Mouse (Mus musculus): ENCODE data around the gene Dgkq. TPM values are rescaled to one million over a fixed set of nuclear protein-coding genes. Genes with fewer than 3 reads are reported as not detected.

The Dgkq gene
- polyA plus RNA-seq (2012; fragmentation: generic; extraction: Trizol) = 4.7 TPM
- long read RNA-seq, experiment 1, full-length matches to known transcripts = 1 of 2 reads
- long read RNA-seq, experiment 1, partial matches to known transcripts = 0 of 2 reads
- long read RNA-seq, experiment 1, other reads (novel, unspliced or antisense) = 1 of 2 reads
- long read RNA-seq, experiment 2, full-length matches to known transcripts = 24 of 38 reads
- long read RNA-seq, experiment 2, partial matches to known transcripts = 1 of 38 reads
- long read RNA-seq, experiment 2, other reads (novel, unspliced or antisense) = 13 of 38 reads

- H3K4me3 ChIP-seq (ENCODE audit: insufficient read depth, poor library complexity, severe bottlenecking) = peak within 1 kb of the TSS; percentile 35
- no peaks in the 10 kb centered on the region for H3K79me2 ChIP-seq (ENCODE audit: control insufficient read depth, insufficient read depth)
- H3ac ChIP-seq (ENCODE audit: control insufficient read depth, insufficient read length, low read depth) = peak within 1 kb of the TSS; percentile 81
- H3K27me3 ChIP-seq (ENCODE audit: control insufficient read depth, insufficient read depth, insufficient read length) = no peaks in the 10 kb centered on the region
- no peaks in the 10 kb centered on the region for H3K79me3 ChIP-seq (ENCODE audit: low read depth)
- H3K36me3 ChIP-seq (ENCODE audit: control insufficient read depth, insufficient read depth) = no peaks in the 10 kb centered on the region
- TF ChIP-seq FOSL1 (IDR thresholded peaks at IDR 0.05; ENCODE audit: insufficient read depth, low read length, poor library complexity, severe bottlenecking) (no peak), CTCF (IDR thresholded peaks at IDR 0.05; ENCODE audit: control insufficient read depth, insufficient read depth, insufficient read length) (peak; percentile 5), MYOG (IDR thresholded peaks at IDR 0.05; ENCODE audit: control insufficient read depth, extremely low read depth, insufficient read length) (no peak), MAX (IDR thresholded peaks at IDR 0.05) (peak; percentile 16), USF1 (IDR thresholded peaks at IDR 0.05; ENCODE audit: low read depth) (peak; percentile 95), CEBPB (IDR thresholded peaks at IDR 0.05; ENCODE audit: low read depth) (no peak), MYOD1 (IDR thresholded peaks at IDR 0.05; ENCODE audit: control insufficient read depth, insufficient read length, low read depth) (no peak)
Observed at GRCm38 (mm10) chr5:108668977-108669936, at the start of gene Dgkq. Gene Dgkq, minus strand, starts transcription at chr5:108669672.

- no peaks in the 10 kb centered on the region for H3K27me3 ChIP-seq (ENCODE audit: control insufficient read depth, insufficient read depth, insufficient read length)
- H3K79me2 ChIP-seq (ENCODE audit: control insufficient read depth, insufficient read depth) = no peaks in the 10 kb centered on the region
- H3ac ChIP-seq (ENCODE audit: control insufficient read depth, insufficient read length, low read depth) = no peak overlapping the region
- H3K36me3 ChIP-seq (ENCODE audit: control insufficient read depth, insufficient read depth) = no peaks in the 10 kb centered on the region
- H3K79me3 ChIP-seq (ENCODE audit: low read depth) = no peaks in the 10 kb centered on the region
- H3K4me3 ChIP-seq (ENCODE audit: insufficient read depth, poor library complexity, severe bottlenecking) = no peak overlapping the region
- TF ChIP-seq CTCF (IDR thresholded peaks at IDR 0.05; ENCODE audit: control insufficient read depth, insufficient read depth, insufficient read length) (no peak), MYOD1 (IDR thresholded peaks at IDR 0.05; ENCODE audit: control insufficient read depth, insufficient read length, low read depth) (no peak), FOSL1 (IDR thresholded peaks at IDR 0.05; ENCODE audit: insufficient read depth, low read length, poor library complexity, severe bottlenecking) (no peak), USF1 (IDR thresholded peaks at IDR 0.05; ENCODE audit: low read depth) (no peak), MAX (IDR thresholded peaks at IDR 0.05) (no peak), MYOG (IDR thresholded peaks at IDR 0.05; ENCODE audit: control insufficient read depth, extremely low read depth, insufficient read length) (no peak), CEBPB (IDR thresholded peaks at IDR 0.05; ENCODE audit: low read depth) (no peak)
Observed at GRCm38 (mm10) chr5:108718051-108718450, 48.6 kb upstream of the Dgkq start.

GRCm38 (mm10) chr5:108715974-108716373, 46.5 kb upstream of the Dgkq start:
- H3ac ChIP-seq (ENCODE audit: control insufficient read depth, insufficient read length, low read depth) = no peak overlapping the region
- no peaks in the 10 kb centered on the region for H3K79me3 ChIP-seq (ENCODE audit: low read depth)
- no peaks in the 10 kb centered on the region for H3K79me2 ChIP-seq (ENCODE audit: control insufficient read depth, insufficient read depth)
- no peaks in the 10 kb centered on the region for H3K27me3 ChIP-seq (ENCODE audit: control insufficient read depth, insufficient read depth, insufficient read length)
- no peak overlapping the region for H3K4me3 ChIP-seq (ENCODE audit: insufficient read depth, poor library complexity, severe bottlenecking)
- H3K36me3 ChIP-seq (ENCODE audit: control insufficient read depth, insufficient read depth) = no peaks in the 10 kb centered on the region
- TF ChIP-seq CTCF (IDR thresholded peaks at IDR 0.05; ENCODE audit: control insufficient read depth, insufficient read depth, insufficient read length) = no peak
- TF ChIP-seq MAX (IDR thresholded peaks at IDR 0.05) = no peak
- TF ChIP-seq MYOG (IDR thresholded peaks at IDR 0.05; ENCODE audit: control insufficient read depth, extremely low read depth, insufficient read length) = no peak
- no peak for TF ChIP-seq FOSL1 (IDR thresholded peaks at IDR 0.05; ENCODE audit: insufficient read depth, low read length, poor library complexity, severe bottlenecking)

- no peaks in the 10 kb centered on the region for H3K36me3 ChIP-seq (ENCODE audit: control insufficient read depth, insufficient read depth)
- no peaks in the 10 kb centered on the region for H3K79me2 ChIP-seq (ENCODE audit: control insufficient read depth, insufficient read depth)
- no peak overlapping the region for H3ac ChIP-seq (ENCODE audit: control insufficient read depth, insufficient read length, low read depth)
- no peak overlapping the region for H3K4me3 ChIP-seq (ENCODE audit: insufficient read depth, poor library complexity, severe bottlenecking)
- TF ChIP-seq MYOG (IDR thresholded peaks at IDR 0.05; ENCODE audit: control insufficient read depth, extremely low read depth, insufficient read length) = no peak
- no peak for TF ChIP-seq MYOD1 (IDR thresholded peaks at IDR 0.05; ENCODE audit: control insufficient read depth, insufficient read length, low read depth)
- no peaks in the 10 kb centered on the region for H3K27me3 ChIP-seq (ENCODE audit: control insufficient read depth, insufficient read depth, insufficient read length)
- H3K79me3 ChIP-seq (ENCODE audit: low read depth) = no peaks in the 10 kb centered on the region
Observed at GRCm38 (mm10) chr5:108714149-108714548, 44.7 kb upstream of the Dgkq start.

GRCm38 (mm10) chr5:108713691-108714090, 44.2 kb upstream of the Dgkq start:
- Histone ChIP-seq H3K79me2 (ENCODE audit: control insufficient read depth, insufficient read depth) (no peaks in the 10 kb centered on the region), H3K27me3 (ENCODE audit: control insufficient read depth, insufficient read depth, insufficient read length) (no peaks in the 10 kb centered on the region), H3K79me3 (ENCODE audit: low read depth) (no peaks in the 10 kb centered on the region), H3ac (ENCODE audit: control insufficient read depth, insufficient read length, low read depth) (no peak overlapping the region), H3K4me3 (ENCODE audit: insufficient read depth, poor library complexity, severe bottlenecking) (no peak overlapping the region), H3K36me3 (ENCODE audit: control insufficient read depth, insufficient read depth) (no peaks in the 10 kb centered on the region)
- no peak for TF ChIP-seq CEBPB (IDR thresholded peaks at IDR 0.05; ENCODE audit: low read depth)
- TF ChIP-seq MYOG (IDR thresholded peaks at IDR 0.05; ENCODE audit: control insufficient read depth, extremely low read depth, insufficient read length) = no peak
- TF ChIP-seq MYOD1 (IDR thresholded peaks at IDR 0.05; ENCODE audit: control insufficient read depth, insufficient read length, low read depth) = no peak
- no peak for TF ChIP-seq CTCF (IDR thresholded peaks at IDR 0.05; ENCODE audit: control insufficient read depth, insufficient read depth, insufficient read length)
- no peak for TF ChIP-seq FOSL1 (IDR thresholded peaks at IDR 0.05; ENCODE audit: insufficient read depth, low read length, poor library complexity, severe bottlenecking)
- no peak for TF ChIP-seq USF1 (IDR thresholded peaks at IDR 0.05; ENCODE audit: low read depth)
- TF ChIP-seq MAX (IDR thresholded peaks at IDR 0.05) = no peak
